Mouse (Mus musculus) left cerebral cortex, adult 6 months (tissue): ENCODE measurements around the gene Svs6. TPM values are rescaled to one million over a fixed set of nuclear protein-coding genes. Genes with fewer than 3 reads are reported as not detected.

Experiments
- long read RNA-seq, 2 experiments: library from polyadenylated mRNA; unstranded; transcript quantifications; one replicate each; pipeline ENCODE4 v2.0.0; 2019 to 2020
- polyA plus RNA-seq: library from polyadenylated mRNA; unstranded; fragments of <200 nt; fragmentation: Nextera tagmentation; gene quantifications from 2 replicates; pipeline ENCODE4 v1.2.3, GENCODE M21; 2021

Gene Svs6
- not detected in 2 replicates for polyA plus RNA-seq
- long read RNA-seq, experiment 1: 0 reads
- long read RNA-seq, experiment 2: 0 reads

GRCm38 (mm10) chr2:164316451-164316850, at the start of gene Svs6:
TSS of gene Svs6 (plus strand) at chr2:164316751.

GRCm38 (mm10) chr2:164278359-164278758, 38.2 kb upstream of the Svs6 start, which contains the start of gene Svs4:
TSS of gene Svs4 (minus strand) at chr2:164278459.

GRCm38 (mm10) chr2:164288968-164289367, 27.6 kb upstream of the Svs6 start, which contains the start of gene Svs3a:
TSS of gene Svs3a (plus strand) at chr2:164289268.

GRCm38 (mm10) chr2:164332440-164332839, 15.9 kb downstream of the Svs6 start, which contains the start of gene Svs5:
TSS of gene Svs5 (plus strand) at chr2:164332740.

Other genes with a start within 250 kb of the Svs6 start
- 13.3 and 21.5 TPM in 2 replicates for gene Stk4, start 246.4 kb upstream of the Svs6 start, polyA plus RNA-seq
- gene Tomm34, start 245.6 kb upstream of the Svs6 start, polyA plus RNA-seq: 105 and 112 TPM in 2 replicates
- gene Kcns1, start 145.6 kb upstream of the Svs6 start, polyA plus RNA-seq: 6.0 and 9.7 TPM in 2 replicates
- not detected in 2 replicates for gene Wfdc5, start 134.0 kb upstream of the Svs6 start, polyA plus RNA-seq
- gene Wfdc12, start 126.1 kb upstream of the Svs6 start, polyA plus RNA-seq: not detected in 2 replicates
- gene Wfdc15a, start 116.6 kb upstream of the Svs6 start, polyA plus RNA-seq: not detected in 2 replicates
- gene Wfdc15b, start 95.1 kb upstream of the Svs6 start, polyA plus RNA-seq: not detected in 2 replicates
- gene Svs2, start 78.3 kb upstream of the Svs6 start, polyA plus RNA-seq: not detected in 2 replicates
- not detected in 2 replicates for gene Svs3b, start 60.1 kb upstream of the Svs6 start, polyA plus RNA-seq
- gene Svs4, start 38.3 kb upstream of the Svs6 start, polyA plus RNA-seq: not detected in 2 replicates
- gene Svs3a, start 27.5 kb upstream of the Svs6 start, polyA plus RNA-seq: not detected in 2 replicates
- gene Svs5, start 16.0 kb downstream of the Svs6 start, polyA plus RNA-seq: not detected in 2 replicates
- 0.40 TPM in 1 of 2 replicates, not detected in the other for gene Slpi, start 72.3 kb downstream of the Svs6 start, polyA plus RNA-seq
- gene Rbpjl, start 86.4 kb downstream of the Svs6 start, polyA plus RNA-seq: 0.16 and 0.23 TPM in 2 replicates
- gene Matn4, start 88.4 kb downstream of the Svs6 start, polyA plus RNA-seq: 3.8 and 3.9 TPM in 2 replicates
- gene Sdc4, start 127.1 kb downstream of the Svs6 start, polyA plus RNA-seq: 156 and 202 TPM in 2 replicates
- gene Sys1, start 140.2 kb downstream of the Svs6 start, polyA plus RNA-seq: 99.5 and 102 TPM in 2 replicates
- 4.3 and 26.7 TPM in 2 replicates for gene Gm20458, start 144.2 kb downstream of the Svs6 start, polyA plus RNA-seq
- gene Trp53tg5, start 157.0 kb downstream of the Svs6 start, polyA plus RNA-seq: not detected in 2 replicates
- 233 and 239 TPM in 2 replicates for gene Dbndd2, start 169.4 kb downstream of the Svs6 start, polyA plus RNA-seq
- 43.3 and 44.2 TPM in 2 replicates for gene Pigt, start 180.8 kb downstream of the Svs6 start, polyA plus RNA-seq
- 0.25 and 0.31 TPM in 2 replicates for gene Wfdc2, start 245.7 kb downstream of the Svs6 start, polyA plus RNA-seq